Mouse (Mus musculus): ENCODE measurements around the gene Rb1. TPM values are rescaled to one million over a fixed set of nuclear protein-coding genes. Genes with fewer than 3 reads are reported as not detected.

The Rb1 gene
- polyA plus RNA-seq, 1 experiment from 2014 or later = 18.2 TPM

- Histone ChIP-seq H3K4me2 (replicated peaks) (no peak overlapping the region), H3K36me3 (peaks cover 92% of the 10 kb centered on the region)
- ATAC-seq (ENCODE audit: low FRiP score, low read depth) = no peak
Measured at GRCm38 (mm10) chr14:73179221-73179681, 146.4 kb downstream of the Rb1 start.

GRCm38 (mm10) chr14:73177961-73178360, 147.7 kb downstream of the Rb1 start:
- H3K4me2 ChIP-seq (replicated peaks) = no peak overlapping the region
- H3K36me3 ChIP-seq = peaks cover 97% of the 10 kb centered on the region
- no peak overlapping the region for H3K27ac ChIP-seq
- no peak overlapping the region for H3K4me3 ChIP-seq
- WGBS = 88% methylated on average over 11 of the region's 11 CpGs
- peaks cover 10% of the 10 kb centered on the region for H3K4me1 ChIP-seq
- no peaks in the 10 kb centered on the region for H3K27me3 ChIP-seq
- ATAC-seq (ENCODE audit: low FRiP score, low read depth) = no peak
- H3K9ac ChIP-seq = no peak overlapping the region
- no peaks in the 10 kb centered on the region for H3K9me3 ChIP-seq

More at GRCm38 (mm10) chr14:73179221-73179681, 146.4 kb downstream of the Rb1 start:
- 83% methylated on average over 4 of the region's 4 CpGs for WGBS
- no peak overlapping the region for H3K4me3 ChIP-seq
- no peak overlapping the region for H3K27ac ChIP-seq
- no peak overlapping the region for H3K9ac ChIP-seq
- H3K9me3 ChIP-seq = peaks cover 2% of the 10 kb centered on the region; the same call in 1 of the 2 replicates
- H3K27me3 ChIP-seq = no peaks in the 10 kb centered on the region
- peaks cover 9% of the 10 kb centered on the region for H3K4me1 ChIP-seq

- peaks cover 10% of the 10 kb centered on the region for H3K4me1 ChIP-seq
- no peaks in the 10 kb centered on the region for H3K27me3 ChIP-seq
- no peak for ATAC-seq (ENCODE audit: low FRiP score, low read depth)
- peaks cover 96% of the 10 kb centered on the region for H3K36me3 ChIP-seq
- no peaks in the 10 kb centered on the region for H3K9me3 ChIP-seq
- no peak overlapping the region for H3K4me3 ChIP-seq
- WGBS = 88% methylated on average over 5 of the region's 5 CpGs
- H3K9ac ChIP-seq = no peak overlapping the region
- H3K27ac ChIP-seq = no peak overlapping the region
- no peak overlapping the region for H3K4me2 ChIP-seq (replicated peaks)
Measured at GRCm38 (mm10) chr14:73176266-73176665, 149.4 kb downstream of the Rb1 start.

- WGBS = 90% methylated on average over 6 of the region's 6 CpGs
- Histone ChIP-seq H3K27ac (no peak overlapping the region), H3K4me2 (replicated peaks) (no peak overlapping the region), H3K36me3 (peaks cover 97% of the 10 kb centered on the region), H3K27me3 (no peaks in the 10 kb centered on the region), H3K4me3 (no peak overlapping the region), H3K9ac (no peak overlapping the region), H3K4me1 (peaks cover 10% of the 10 kb centered on the region), H3K9me3 (no peaks in the 10 kb centered on the region)
- no peak for ATAC-seq (ENCODE audit: low FRiP score, low read depth)
Measured at GRCm38 (mm10) chr14:73175814-73176213, 149.8 kb downstream of the Rb1 start.

GRCm38 (mm10) chr14:73175031-73175430, 150.6 kb downstream of the Rb1 start:
- H3K36me3 ChIP-seq = peaks cover 95% of the 10 kb centered on the region
- no peaks in the 10 kb centered on the region for H3K9me3 ChIP-seq
- no peak overlapping the region for H3K4me3 ChIP-seq
- 86% methylated on average over 1 of the region's 1 CpGs for WGBS
- H3K9ac ChIP-seq = no peak overlapping the region
- peaks cover 10% of the 10 kb centered on the region for H3K4me1 ChIP-seq
- no peaks in the 10 kb centered on the region for H3K27me3 ChIP-seq
- no peak overlapping the region; the same call in 1 of the 2 replicates for H3K27ac ChIP-seq
- no peak overlapping the region for H3K4me2 ChIP-seq (replicated peaks)
- ATAC-seq (ENCODE audit: low FRiP score, low read depth) = no peak

- Histone ChIP-seq H3K9ac (no peak overlapping the region), H3K4me3 (no peak overlapping the region), H3K4me1 (peaks cover 10% of the 10 kb centered on the region), H3K27ac (no peak overlapping the region; the same call in 1 of the 2 replicates), H3K4me2 (replicated peaks) (no peak overlapping the region), H3K27me3 (no peaks in the 10 kb centered on the region), H3K9me3 (no peaks in the 10 kb centered on the region), H3K36me3 (peaks cover 95% of the 10 kb centered on the region)
- 78% methylated on average over 7 of the region's 7 CpGs for WGBS
- ATAC-seq (ENCODE audit: low FRiP score, low read depth) = no peak
Measured at GRCm38 (mm10) chr14:73174091-73174995, 151.3 kb downstream of the Rb1 start.

GRCm38 (mm10) chr14:73173662-73174061, 152.0 kb downstream of the Rb1 start:
- Histone ChIP-seq H3K4me2 (replicated peaks) (no peak overlapping the region), H3K9me3 (no peaks in the 10 kb centered on the region), H3K4me1 (peaks cover 10% of the 10 kb centered on the region), H3K27me3 (no peaks in the 10 kb centered on the region), H3K4me3 (no peak overlapping the region), H3K9ac (no peak overlapping the region), H3K36me3 (peaks cover 92% of the 10 kb centered on the region), H3K27ac (no peak overlapping the region)
- 89% methylated on average over 11 of the region's 11 CpGs for WGBS
- no peak for ATAC-seq (ENCODE audit: low FRiP score, low read depth)

- H3K4me3 ChIP-seq = no peak overlapping the region
- ATAC-seq (ENCODE audit: low FRiP score, low read depth) = no peak
- WGBS = 78% methylated on average over 12 of the region's 12 CpGs
- peaks cover 92% of the 10 kb centered on the region for H3K36me3 ChIP-seq
- H3K4me2 ChIP-seq (replicated peaks) = no peak overlapping the region
- H3K9ac ChIP-seq = no peak overlapping the region
- H3K27ac ChIP-seq = no peak overlapping the region
- no peaks in the 10 kb centered on the region for H3K27me3 ChIP-seq
- no peaks in the 10 kb centered on the region for H3K9me3 ChIP-seq
- H3K4me1 ChIP-seq = peaks cover 10% of the 10 kb centered on the region
Measured at GRCm38 (mm10) chr14:73172196-73173011, 153.2 kb downstream of the Rb1 start.

GRCm38 (mm10) chr14:73169926-73170844, 155.4 kb downstream of the Rb1 start:
- H3K27me3 ChIP-seq = no peaks in the 10 kb centered on the region
- H3K36me3 ChIP-seq = peaks cover 92% of the 10 kb centered on the region
- no peak overlapping the region for H3K4me2 ChIP-seq (replicated peaks)
- ATAC-seq (ENCODE audit: low FRiP score, low read depth) = no peak
- no peak overlapping the region for H3K4me3 ChIP-seq
- no peaks in the 10 kb centered on the region for H3K9me3 ChIP-seq
- peaks cover 10% of the 10 kb centered on the region for H3K4me1 ChIP-seq
- no peak overlapping the region for H3K27ac ChIP-seq
- WGBS = 89% methylated on average over 13 of the region's 13 CpGs
- H3K9ac ChIP-seq = no peak overlapping the region

GRCm38 (mm10) chr14:73168605-73169004, 157.0 kb downstream of the Rb1 start:
- Histone ChIP-seq H3K4me1 (no peaks in the 10 kb centered on the region), H3K9me3 (no peaks in the 10 kb centered on the region), H3K27me3 (no peaks in the 10 kb centered on the region), H3K9ac (no peak overlapping the region), H3K4me3 (no peak overlapping the region), H3K36me3 (peaks cover 92% of the 10 kb centered on the region), H3K27ac (no peak overlapping the region), H3K4me2 (replicated peaks) (no peak overlapping the region)
- no peak for ATAC-seq (ENCODE audit: low FRiP score, low read depth)
- WGBS = 85% methylated on average over 6 of the region's 6 CpGs

- Histone ChIP-seq H3K9me3 (no peaks in the 10 kb centered on the region), H3K27ac (no peak overlapping the region), H3K4me3 (no peak overlapping the region), H3K36me3 (peaks cover 90% of the 10 kb centered on the region), H3K4me1 (no peaks in the 10 kb centered on the region), H3K27me3 (no peaks in the 10 kb centered on the region), H3K9ac (no peak overlapping the region), H3K4me2 (replicated peaks) (no peak overlapping the region)
- WGBS = 95% methylated on average over 6 of the region's 6 CpGs
- no peak for ATAC-seq (ENCODE audit: low FRiP score, low read depth)
Measured at GRCm38 (mm10) chr14:73165136-73165535, 160.5 kb downstream of the Rb1 start.
